Mouse (Mus musculus) ovary, adult 18-20 months (tissue): ENCODE data around the gene Spint2.

Experiments
- DNase-seq: peaks from one replicate; pipeline ENCODE4 v3.0.0; 2022; ENCODE audit warnings: low spot score, mixed read lengths

Spint2 gene

DNA sequence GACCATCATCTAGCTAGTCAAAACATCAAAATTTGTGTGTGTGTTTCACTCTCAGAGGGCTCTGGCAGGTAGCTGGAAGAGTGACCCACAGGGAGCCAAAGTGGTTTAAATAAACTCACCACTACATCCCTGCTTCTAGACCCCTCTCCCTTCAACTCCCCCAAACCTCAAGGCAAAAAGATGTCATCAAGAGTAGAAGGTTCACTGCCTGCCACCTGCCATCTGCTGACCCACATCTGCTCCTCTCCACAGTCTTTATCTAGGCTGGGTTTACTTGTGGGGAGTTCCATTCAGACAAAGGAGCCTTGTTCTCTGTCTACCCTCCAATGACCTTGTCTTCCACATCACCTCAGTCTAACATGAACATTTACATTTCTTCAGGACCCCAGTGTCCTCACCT, 2.5 kb downstream of the Spint2 start:
- no peak for DNase-seq

DNA sequence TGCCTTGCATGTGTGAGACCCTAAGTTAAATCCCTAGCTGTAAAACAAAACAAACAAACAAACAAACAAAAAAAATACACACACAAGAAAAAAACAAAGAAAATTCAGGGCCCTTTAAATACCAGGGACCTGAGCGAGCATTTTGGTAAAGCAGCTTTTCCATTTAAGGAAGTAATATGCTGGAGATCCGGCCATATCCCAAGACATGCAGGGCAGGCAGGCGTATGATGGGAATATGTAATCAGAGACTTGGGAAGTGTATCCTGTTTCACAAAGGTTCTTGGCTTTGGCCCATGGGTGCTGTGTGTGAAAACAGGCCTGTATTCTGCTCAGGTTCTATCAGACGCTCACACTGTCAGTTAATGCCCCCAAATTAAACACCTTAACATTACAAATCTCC, 4.2 kb downstream of the Spint2 start:
- DNase-seq, result no peak

DNA sequence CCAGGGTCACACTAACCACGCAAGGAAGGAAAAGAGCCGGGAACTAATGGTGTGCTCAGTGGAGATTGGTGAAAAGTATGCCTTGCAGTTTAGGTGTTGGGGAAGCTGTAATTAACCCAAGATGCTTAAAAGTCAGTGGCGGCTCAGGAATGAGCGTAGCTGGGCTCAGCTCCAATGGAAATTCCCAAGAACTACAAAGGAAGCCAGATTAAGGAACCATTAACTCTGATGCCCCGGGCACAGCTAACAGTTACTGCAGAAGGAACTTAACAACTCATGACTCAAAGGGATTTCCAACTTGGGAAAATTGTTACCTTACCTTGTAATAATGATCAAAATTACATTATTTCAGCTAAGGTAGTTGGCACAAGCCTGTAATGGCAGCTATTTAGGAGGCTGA, 5.0 kb downstream of the Spint2 start:
- DNase-seq, result no peak

DNA sequence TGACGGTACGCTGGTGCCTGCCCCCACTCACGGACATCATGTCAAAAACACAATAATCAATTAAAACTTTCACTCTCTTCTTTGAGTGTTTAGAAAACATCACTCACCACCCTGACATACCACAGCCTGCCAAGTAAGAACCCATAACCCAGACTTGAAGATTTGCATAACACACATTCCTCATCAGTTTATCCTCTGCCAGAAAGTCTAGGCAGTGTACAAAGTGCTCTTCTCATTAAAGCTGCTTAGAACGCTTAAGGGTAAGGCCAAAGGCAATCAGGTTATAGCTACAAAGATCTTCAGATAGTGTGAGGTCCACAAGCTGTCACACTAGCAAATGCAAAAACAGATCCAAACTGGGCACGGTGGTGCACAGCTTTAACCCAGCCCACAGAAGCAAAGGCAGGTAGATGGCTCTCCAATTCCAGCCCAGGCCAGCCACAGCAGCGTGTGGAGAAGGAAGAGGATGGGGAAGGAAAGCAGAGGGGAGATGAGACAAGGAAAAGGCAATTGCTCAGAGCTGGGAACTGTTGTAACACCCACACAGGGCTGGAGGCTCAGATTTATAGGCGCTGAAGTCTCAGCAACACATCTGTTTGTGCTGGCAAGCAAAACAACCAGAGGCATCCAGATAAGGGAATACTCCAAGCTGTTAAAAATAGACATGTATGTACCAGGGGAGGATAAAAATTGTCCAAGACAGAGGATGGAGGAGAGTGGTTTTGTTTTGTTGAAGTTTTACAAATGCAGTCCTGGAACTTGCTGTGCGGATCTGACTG, 9.8 kb downstream of the Spint2 start:
- DNase-seq, result peak; percentile 41

DNA sequence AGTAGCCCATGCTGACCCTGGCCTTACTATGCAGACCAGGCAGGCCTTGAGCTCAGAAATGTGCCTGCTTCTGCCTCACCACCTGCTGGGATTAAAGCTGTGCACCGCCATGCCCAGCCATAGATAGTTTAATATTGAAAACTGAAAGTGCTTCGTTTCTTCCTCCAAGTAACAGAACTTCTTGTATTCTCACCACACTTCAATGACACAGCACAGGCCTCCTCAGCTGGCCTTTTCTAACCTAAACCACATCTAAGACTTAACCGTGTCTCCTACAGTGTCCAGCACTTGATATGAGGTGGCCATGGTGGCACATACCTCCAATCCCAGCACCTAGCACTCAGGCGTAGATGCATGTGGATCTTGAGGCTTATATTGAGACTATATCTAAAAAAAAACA, 11.3 kb downstream of the Spint2 start:
- no peak for DNase-seq

DNA sequence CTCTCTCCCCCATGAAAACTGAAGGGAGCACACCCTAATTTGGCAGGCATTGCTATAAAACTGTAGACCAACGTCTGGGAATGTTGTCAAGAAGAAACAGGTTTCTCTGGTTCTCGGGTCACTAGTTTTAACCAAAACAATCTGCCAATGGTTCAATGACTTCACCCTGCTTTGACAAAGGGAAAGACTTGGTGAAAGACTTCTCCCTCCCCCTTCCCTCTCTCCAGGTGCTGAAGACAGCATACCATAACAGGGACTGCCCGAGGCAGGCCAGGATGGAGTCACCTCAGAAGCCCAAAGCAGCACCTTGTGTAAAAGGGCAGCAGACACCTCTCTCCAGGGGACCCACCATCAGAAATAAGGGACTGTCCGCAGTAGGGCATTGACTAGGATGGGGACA, 14.8 kb downstream of the Spint2 start:
- no peak for DNase-seq

DNA sequence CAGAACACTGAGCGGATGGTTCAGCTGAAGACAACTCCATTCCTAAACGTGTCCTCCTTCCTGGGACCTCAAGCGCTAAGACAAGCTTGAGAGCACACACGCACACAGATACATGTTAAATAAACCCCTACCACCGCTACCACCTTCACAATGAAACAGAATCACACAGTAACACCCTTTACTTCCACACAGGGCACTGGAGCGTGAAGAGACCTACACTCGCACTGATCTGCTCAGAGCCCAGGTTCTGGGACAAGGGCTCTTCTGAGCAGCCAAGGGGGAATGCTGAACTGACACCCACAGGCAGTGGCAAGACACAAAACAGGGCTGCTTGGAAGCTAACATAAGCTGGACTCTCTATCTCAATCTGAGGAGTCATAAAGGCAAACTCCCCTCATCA, 16.1 kb downstream of the Spint2 start:
- no peak for DNase-seq

DNA sequence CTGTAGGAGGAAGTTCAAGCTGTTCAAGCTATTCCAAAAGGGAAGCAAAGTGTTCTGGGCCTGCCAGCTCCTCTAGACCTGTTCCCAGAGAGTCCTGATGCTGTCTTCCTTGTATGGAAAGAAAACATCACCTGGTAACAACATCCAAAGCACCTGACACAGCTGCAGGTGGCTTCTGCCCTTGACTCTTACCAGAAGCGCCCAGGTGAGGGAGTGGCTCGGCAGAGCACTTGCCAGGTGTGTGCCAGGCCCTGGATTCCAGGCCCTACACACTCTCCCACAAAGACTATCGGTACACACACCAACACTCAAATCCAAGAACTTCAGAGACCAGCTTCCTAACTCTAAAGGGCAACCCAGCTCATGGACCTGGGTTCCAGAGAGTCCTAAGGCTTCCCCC, 17.9 kb downstream of the Spint2 start:
- DNase-seq, result no peak

DNA sequence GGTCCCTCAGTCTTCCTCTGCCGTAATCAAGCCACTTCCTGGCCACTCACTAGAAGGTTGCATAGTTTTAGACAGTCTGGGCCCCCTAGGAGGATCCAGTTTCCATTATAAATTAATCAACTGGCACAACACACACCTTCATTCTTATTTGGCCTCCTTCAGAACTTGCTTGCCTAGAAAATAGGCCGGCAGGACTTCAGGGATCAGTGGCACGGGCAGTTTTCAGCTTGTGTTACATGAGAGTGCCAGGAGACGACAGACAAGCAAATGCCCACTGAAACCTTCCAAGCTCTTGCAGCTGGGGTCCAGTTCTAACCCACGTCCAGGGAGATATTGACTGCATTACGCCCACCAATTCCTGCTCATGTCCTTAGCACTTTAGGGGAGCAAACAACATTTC, 19.6 kb downstream of the Spint2 start:
- no peak for DNase-seq

DNA sequence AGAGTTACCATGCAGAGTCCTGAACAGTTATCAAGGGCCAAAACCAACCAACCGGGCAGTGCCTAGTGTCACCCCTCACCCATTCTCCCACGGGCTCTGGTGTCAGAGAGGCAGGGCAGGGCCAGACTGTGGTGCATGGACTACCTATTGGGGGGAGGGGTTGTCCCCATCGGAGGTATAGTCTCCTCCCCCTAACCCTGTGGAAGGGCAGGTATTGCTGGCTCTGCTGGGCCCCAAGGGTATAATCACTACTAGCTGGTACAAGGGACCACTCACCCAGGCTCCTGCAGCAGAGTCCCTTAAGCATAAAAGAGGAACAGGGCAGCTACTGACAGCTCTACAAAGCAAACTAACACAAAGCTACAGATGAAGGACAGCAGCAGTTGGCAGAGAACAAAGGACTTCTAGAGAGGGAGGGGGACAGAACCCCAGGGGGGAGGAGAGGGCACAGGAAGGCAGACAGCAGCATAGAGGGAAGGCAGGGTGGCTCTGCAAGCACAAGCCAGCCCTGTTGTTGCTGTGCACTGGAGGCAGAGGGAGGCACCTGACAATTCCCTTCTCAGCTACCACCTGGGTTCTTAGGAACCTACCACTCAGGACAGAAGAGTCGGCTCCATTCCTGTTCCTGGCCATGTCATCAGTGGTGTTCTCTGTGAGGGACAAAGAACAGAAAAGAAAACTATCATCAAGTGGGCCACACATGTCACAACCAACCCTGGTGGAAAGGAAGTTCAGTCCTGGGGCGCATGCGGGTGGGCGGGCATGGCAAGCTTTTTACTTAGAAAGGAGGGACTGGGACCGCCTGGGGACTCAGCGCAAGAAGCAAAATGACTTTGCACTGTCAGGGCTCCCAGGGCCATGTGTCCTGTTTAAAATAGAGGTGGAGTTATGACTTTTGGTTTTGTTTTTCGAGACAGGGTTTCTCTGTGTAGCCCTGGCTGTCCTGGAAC, 21.7 kb downstream of the Spint2 start:
- DNase-seq, result no peak

DNA sequence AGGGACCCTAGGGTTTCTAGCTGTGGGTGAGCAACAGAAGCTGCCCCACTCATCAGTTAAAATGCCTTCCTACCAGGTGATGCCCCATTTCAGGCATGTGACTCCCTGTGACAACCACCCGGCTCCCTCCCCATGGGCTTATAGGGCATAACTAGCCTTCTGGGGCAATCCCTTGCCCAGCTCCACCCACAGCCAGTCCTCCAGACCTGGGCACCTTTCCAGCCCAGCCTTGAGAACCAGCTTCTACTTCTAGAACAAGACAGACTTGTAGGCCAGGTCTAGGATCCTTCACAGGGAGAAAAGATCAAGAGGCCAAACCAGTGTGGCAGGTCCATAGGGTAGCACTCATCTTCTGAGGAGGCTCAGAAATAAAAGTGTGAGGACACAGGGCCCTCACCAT, 24.3 kb downstream of the Spint2 start:
- DNase-seq, result no peak

DNA sequence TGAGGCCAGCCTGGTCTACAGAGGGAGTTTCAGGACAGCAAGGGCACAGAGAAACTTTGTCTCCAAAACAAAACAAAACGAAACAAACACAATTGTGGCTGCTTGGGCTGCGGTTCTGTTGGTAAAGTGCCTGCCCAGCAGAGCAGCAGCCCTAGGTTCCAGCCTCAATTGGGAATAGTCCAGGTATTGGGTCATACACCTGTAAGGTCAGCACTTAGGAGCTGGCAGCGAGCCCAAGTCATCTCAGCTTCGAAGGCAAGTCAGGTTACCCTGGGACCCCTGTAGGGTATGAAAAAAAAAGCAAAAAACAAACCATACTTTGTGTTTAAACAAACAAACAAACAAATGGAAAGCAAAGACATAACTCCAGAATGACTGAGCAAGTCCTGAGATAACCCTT, 25.8 kb downstream of the Spint2 start:
- no peak for DNase-seq

DNA sequence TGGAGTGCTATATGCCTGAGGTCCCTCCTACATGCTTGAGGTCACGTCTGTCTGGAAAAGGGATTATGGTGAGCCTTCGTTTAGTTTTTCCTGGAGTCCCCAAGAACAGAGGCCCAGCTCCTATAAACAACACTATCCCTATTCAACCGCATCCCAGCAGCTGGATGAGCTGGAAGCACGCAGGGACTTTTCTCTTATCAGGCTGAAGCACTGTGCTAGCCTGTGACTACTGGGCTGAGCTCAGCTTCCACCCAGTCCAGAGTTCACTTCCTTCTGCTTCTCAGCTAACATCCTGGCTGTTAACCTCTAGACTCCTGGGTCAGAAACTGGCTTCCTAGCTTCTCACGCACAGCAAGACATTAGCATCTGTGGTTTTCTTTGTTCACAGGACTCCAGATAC, 27.9 kb downstream of the Spint2 start:
- no peak for DNase-seq

DNA sequence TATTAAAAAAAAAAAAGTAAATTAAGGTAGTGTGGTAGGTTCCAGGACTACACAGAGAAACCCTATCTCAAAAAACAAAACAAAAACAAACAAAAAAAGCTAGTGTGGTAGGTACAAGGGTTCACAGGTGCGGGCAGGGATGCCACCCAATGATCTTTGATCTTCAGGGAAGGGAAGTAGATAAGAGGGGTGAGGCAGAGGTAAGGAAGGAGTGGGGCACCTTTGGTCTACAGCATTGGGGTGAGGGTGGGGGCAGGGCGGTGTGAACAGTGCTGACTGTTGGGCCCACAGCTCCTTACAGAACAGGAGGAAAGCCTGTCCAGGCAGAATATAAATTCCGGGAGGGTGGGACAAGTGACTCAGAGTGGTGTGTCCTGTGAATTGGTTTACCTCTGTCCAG, 30.5 kb downstream of the Spint2 start:
- no peak for DNase-seq

DNA sequence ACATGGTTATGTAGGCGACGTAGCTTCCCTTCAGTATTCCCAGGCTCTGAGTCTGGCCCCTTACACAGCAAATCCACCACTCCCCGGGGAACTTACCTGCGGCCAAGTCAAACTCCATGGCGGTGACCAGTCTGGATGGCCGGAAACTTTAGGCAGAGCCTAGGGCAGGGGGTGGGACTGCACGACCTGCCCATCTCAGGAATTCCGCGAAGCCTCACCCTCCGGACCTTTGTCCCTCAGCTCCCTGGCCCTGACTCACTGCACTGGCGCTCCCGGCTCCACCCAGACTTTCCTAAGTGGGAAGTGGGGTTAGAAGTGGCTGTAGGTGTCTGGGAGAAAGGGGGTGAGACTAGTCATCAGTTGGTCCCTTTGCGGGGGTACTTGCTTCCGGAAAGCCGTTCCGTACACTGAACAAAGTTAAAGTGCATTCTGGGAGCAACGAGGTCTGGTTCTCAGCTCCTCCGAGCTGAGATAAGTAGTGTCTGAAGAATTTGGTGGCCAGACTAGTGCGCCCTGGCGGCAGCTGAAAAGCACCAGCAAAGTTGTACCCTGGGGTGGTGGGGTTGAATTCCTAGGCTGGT, 33.4 kb downstream of the Spint2 start, which contains the start of gene 2200002D01Rik:
2200002D01Rik (minus strand) TSS at position 206 of the 581 bp plus-strand sequence.
- no peak for DNase-seq

DNA sequence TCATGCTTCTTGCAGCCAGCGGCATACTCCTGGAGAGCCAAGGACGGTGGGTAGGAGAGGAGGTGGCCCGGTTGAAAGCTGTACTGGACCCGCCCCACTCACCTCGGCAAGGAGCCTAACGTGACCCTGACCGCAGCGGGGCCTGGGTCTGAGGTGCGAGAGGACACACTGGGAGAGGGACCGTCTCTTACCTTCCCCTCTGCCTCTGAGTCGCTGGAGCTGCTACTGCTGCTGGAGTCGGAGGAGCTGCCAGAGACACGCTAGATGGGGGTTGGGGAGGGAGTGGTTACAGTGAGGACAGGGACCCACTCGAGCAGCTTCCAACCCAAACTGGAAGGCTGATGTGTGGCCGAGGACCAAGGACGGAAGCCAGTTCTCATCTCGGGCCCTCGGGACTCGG, 34.0 kb downstream of the Spint2 start:
- DNase-seq, result no peak

DNA sequence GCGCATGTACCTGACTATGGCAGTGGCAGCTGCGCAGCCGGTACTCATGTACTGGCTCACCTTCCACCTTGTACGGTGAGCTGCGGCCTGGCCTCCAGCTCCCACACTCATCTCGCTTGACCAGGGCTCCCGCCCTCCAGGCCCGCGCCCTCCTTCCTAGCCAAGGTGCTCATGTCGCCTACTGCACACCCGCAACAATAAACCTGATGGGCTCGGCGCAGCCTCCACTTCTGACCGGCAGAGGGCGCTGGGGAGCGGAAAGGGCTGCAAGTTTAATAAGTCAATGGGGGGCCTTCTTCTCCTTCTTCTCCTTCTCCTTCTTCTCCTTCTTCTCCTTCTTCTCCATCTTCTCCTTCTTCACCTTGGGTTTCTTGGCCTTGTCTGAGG, 34.4 kb downstream of the Spint2 start:
- DNase-seq, result peak; percentile 43

DNA sequence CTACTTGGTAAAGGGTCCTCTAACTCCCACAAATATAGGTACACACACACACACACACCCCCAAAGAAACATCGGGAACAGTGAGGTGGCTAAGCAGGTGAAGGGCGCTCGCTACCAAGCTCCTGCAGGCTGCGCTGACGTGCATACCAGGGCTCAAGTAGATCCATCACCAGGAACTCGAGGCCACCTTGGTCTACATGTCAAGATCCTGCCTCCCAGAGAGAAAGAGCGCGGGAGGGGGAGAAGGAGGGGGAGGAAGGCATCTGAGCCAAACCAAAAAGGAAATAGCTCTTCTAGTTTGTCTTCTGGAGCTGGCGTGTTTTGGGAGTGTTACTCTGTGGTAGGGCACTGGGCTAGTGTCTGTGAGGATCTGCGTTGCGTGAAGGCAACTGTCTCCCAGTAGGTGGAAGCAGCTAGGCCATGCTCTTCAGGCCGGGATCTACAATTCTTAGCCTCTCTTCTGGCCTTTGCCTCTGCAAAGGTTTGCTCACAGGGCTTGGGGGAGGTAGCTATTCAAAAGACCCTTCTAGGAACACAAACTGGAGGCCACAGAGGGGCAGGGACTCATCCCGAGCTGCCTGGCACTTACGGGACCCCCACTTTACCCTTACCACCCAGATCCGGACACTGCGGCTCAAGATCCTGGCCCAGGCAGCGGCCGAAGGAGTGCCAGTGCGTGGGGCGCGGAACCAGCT, 34.9 kb downstream of the Spint2 start:
- DNase-seq, result no peak

DNA sequence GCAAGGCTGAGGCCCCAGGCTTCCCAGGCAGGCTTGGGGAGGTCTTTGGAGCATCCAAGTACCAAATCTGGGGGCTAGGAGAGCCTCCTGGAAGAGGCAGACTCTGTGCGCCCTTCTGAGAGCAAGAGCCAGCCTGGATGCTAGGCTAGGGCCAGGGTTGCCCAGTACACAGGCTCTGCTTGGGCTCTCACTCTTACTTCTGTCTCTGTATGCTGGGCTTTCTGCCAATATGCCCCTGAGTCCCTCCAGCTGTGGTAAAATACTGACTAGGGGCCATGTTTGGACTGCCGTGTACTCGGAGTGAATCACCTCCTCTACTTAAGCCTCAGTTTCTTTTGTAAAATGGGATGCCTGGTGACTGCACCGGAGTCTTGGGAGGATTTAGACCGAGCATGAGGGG, 35.7 kb downstream of the Spint2 start:
- DNase-seq, result no peak

DNA sequence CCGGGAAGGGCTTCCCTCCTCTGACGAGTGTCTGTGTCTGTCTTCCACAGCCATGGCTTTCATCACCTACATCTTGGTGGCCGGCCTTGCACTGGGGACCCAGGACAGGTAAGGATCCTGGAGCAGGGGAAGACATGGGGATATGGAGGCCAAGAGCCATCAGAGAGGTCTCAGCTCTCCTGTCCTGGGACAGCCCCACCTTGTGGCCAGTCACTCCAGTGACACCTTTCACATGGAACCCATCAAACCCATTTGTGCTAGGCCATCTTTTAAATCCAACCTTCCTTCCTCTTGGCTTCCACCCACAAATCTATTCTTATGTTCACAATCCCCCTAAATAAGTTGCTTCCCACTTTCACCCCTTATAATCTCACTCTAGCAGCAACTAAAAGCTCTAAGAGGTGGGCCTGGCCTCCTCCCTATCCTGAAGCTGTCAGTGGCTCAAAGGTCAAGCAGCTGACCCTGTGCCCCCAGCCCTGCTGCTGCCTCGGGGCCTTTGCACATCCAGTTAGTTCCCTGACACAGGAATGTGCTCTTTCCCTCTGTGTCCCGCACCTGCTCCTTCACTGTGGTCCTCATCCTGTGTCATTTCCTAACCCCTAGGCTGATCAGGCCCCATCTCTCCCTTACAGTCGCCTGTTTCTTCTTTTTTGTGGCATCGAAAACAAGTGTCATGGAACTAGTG, 36.8 kb downstream of the Spint2 start:
- no peak for DNase-seq
